Mouse (Mus musculus) erythroblast, adult 5-6 weeks (primary cell): ENCODE measurements around the gene Tnfrsf12a. TPM values are rescaled to one million over a fixed set of nuclear protein-coding genes. Genes with fewer than 3 reads are reported as not detected.
A peak's percentile ranks its signal among the peaks of the same experiment; 100 is the strongest.

Experiments used
- ATAC-seq: replicated peaks from 2 replicates; pipeline ENCODE4 v1.8.0; 2016; ENCODE audit warnings: moderate number of reproducible peaks, mild to moderate bottlenecking, moderate TSS enrichment, inconsistent platforms; ENCODE audit not compliant: poor library complexity, low FRiP score, severe bottlenecking
- total RNA-seq, 2 experiments: library from RNA; stranded (forward) in 1 of 2; stranded (reverse) in 1 of 2; fragments of 150-400 nt in 1 of 2; fragments of 200-764, 138-1000 nt in 1 of 2; gene quantifications; 2 replicates each; pipeline versions ENCODE4 v1.2.3 to v1.2.4; 2015 to 2017; ENCODE audit warnings: low replicate concordance in 2 of 2

Tnfrsf12a gene
- total RNA-seq, 2 experiments from 2014 or later: 2.0 TPM; not detected in 1

- ATAC-seq: no peak
Measured at GRCm38 (mm10) chr17:23682530-23682929, 5.3 kb upstream of the Tnfrsf12a start.

- ATAC-seq: no peak
Measured at GRCm38 (mm10) chr17:23682092-23682491, 4.8 kb upstream of the Tnfrsf12a start.

GRCm38 (mm10) chr17:23681086-23681485, 3.8 kb upstream of the Tnfrsf12a start:
- ATAC-seq: no peak

- no peak for ATAC-seq
Measured at GRCm38 (mm10) chr17:23680336-23680735, 3.1 kb upstream of the Tnfrsf12a start.

- ATAC-seq: no peak
Measured at GRCm38 (mm10) chr17:23679127-23679835, 2.0 kb upstream of the Tnfrsf12a start, which contains the start of gene Cldn6. TSS of gene Cldn6 (plus strand) at chr17:23679249.

GRCm38 (mm10) chr17:23676473-23677031, 716 bp downstream of the Tnfrsf12a start:
- ATAC-seq: no peak

GRCm38 (mm10) chr17:23675564-23676281, 1.5 kb downstream of the Tnfrsf12a start:
- no peak for ATAC-seq

GRCm38 (mm10) chr17:23675127-23675526, 2.1 kb downstream of the Tnfrsf12a start:
- no peak for ATAC-seq

- no peak for ATAC-seq
Measured at GRCm38 (mm10) chr17:23674271-23674952, 2.9 kb downstream of the Tnfrsf12a start.

- ATAC-seq: peak; percentile 90
Measured at GRCm38 (mm10) chr17:23673424-23674073, 3.7 kb downstream of the Tnfrsf12a start, which contains the start of the genes Hcfc1r1 and Thoc6. TSS of gene Hcfc1r1 (plus strand) at chr17:23673596. TSS of gene Thoc6 (minus strand) at chr17:23673882.

- ATAC-seq: no peak
Measured at GRCm38 (mm10) chr17:23672761-23673160, 4.5 kb downstream of the Tnfrsf12a start.

GRCm38 (mm10) chr17:23671519-23671918, 5.7 kb downstream of the Tnfrsf12a start:
- no peak for ATAC-seq

GRCm38 (mm10) chr17:23670516-23671074, 6.7 kb downstream of the Tnfrsf12a start:
- ATAC-seq: no peak

GRCm38 (mm10) chr17:23665511-23665910, 11.8 kb downstream of the Tnfrsf12a start:
- no peak for ATAC-seq

GRCm38 (mm10) chr17:23664556-23665021, 12.7 kb downstream of the Tnfrsf12a start:
- peak; percentile 60; the same call in 1 of the 2 replicates for ATAC-seq

GRCm38 (mm10) chr17:23661526-23661925, 15.7 kb downstream of the Tnfrsf12a start:
- ATAC-seq: no peak

GRCm38 (mm10) chr17:23660876-23661200, 16.4 kb downstream of the Tnfrsf12a start:
- no peak for ATAC-seq

- ATAC-seq: peak; percentile 22; the same call in 1 of the 2 replicates
Measured at GRCm38 (mm10) chr17:23660117-23660875, 17.0 kb downstream of the Tnfrsf12a start, which contains the start of gene Bicdl2. TSS of gene Bicdl2 (plus strand) at chr17:23660506.
